Mouse (Mus musculus): ENCODE measurements around the gene Gm20683.

The Gm20683 gene

DNA sequence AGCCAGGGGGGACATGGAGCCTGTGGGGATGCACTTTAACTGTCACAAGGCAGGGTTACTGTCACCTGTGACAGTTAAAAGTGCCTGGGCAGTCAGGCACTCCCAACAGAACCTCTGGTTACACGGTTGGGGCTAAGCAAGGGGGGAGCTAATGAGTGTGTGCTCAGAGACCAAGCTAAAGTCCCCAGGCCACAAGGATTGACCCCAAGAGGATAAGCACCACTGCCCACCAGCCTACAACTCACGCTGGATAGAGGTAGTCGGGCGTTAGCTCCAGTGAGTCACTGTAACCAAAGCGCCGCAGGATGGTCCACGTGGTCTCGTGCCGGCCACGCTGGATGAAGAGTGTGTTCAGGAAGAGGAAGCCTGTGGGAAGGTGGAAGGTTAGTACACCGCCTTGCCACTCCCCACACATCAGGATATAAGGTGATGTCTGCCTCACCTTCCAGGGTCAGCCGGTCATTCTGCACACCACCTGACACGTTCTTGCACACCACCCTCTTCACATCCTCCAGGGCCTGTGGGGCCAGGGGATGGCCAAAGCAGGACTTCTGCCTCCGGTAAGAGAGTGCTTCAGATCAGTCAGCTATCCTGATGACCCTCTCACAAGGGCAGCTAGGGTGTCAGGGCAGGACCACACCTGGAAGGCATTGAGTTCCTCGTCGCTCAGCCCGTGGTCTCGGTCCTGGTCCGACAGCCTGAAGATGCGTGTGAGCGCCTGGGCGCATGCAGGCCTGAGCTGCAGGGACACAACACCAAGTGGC lies at the start of gene Gm20683:
Gm20683 (minus strand) TSS at position 647 of the 764 bp plus-strand sequence.
- DNase-seq = no peak

GRCm38 (mm10) chr17:25888837-25889236 lies 47.3 kb upstream of the Gm20683 start:
- DNase-seq = no peak

GRCm38 (mm10) chr17:25887467-25887866 lies 45.9 kb upstream of the Gm20683 start:
- DNase-seq = no peak

DNA sequence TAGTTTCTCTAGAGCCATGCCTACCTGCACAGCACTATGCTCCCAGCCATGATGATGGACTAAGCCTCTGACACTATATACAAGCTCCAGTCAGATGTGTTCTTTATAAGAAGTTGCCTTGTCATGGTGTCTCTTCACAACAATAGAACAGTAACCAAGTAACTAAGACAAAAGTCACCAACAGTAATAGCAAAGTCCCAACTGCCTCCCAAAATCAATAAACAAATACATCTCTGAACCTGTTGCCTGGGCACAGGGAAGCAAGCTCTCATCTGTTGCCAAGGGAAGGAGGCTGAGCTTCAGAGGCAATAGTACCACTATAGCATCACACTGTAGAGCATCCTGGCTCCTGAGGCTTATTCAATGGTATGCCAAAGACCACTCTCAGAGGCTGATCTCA lies 45.2 kb upstream of the Gm20683 start:
- DNase-seq = no peak

DNA sequence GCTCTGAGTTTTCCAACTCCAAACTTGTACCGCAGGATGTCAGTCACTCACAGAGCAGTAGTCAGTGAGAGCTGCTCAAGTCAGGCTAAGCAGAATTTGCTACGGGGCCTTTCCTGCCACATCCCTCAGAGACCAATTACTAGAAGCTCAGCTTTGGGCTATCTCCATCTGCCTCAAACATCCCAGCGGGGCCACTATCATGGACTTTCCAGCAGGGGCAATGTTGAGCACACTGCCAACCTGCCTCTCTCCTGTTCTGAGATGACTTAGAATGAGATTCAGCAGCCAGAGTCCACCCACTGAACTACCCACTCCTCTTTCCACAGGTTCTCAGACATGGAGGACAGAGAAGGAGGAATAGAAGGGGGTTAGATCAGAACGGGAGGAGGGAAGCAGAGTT lies 44.1 kb upstream of the Gm20683 start:
- no peak for DNase-seq

GRCm38 (mm10) chr17:25883824-25884223 lies 42.3 kb upstream of the Gm20683 start:
- no peak for DNase-seq

- DNase-seq = no peak
Measured at GRCm38 (mm10) chr17:25883268-25883667, 41.7 kb upstream of the Gm20683 start.

GRCm38 (mm10) chr17:25882306-25882705 lies 40.7 kb upstream of the Gm20683 start:
- DNase-seq = no peak

DNA sequence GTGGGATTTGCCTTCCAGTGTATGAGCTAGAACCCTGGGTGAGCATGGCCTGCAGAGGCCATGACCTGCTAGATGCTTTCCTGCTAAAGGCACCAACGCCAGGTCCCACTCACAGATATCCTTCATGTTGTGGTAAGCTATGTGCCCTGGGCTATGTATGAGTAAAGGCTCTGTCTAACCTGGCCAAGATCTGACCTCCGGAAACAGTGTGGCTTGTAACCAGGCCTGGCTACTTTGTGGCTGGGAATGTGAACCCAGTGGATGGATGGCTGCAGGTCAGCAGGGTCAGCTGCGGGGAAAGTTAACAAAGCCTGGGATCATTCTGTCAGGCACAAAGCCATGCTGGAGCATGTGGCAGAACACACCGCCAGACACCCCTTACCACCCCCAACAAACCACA lies 40.1 kb upstream of the Gm20683 start:
- no peak for DNase-seq

DNA sequence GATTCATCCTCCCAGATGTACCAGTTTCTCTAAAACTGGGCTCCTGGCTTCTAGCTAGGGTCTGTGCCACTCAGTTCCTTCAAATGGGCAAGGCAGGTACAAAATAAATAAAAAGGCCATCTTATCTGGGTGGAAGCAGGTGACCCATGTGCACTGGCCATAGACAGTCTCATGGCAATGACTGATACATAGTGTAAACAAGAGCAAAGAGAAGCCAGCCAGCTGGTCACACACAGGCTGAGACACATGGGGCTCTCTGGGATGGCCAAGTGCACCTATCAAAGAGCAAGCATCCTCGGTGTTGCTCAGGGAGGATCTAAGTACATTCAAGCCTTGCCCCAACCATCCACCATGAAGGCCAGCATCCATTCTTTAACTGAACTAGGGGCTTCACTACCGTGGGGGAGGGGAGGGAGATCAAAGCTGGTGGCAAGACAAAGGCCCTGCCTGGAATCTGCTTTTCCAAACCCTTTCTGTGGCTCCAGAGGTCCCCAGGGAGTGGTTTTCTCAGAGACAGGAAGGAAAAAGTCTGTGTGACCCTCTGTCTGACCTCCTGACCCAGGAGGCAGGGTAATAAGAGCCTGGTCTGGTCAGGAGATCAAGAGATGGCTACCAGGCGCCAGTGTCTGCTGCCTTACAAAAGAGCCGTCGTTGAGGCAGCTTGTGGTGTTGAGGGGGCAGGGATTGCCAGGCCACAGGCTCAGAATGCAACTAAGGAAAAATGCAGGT lies 39.5 kb upstream of the Gm20683 start:
- no peak for DNase-seq

- DNase-seq = no peak
Measured at GRCm38 (mm10) chr17:25880196-25880910, 38.8 kb upstream of the Gm20683 start, which contains the start of gene Wfikkn1. TSS of gene Wfikkn1 (minus strand) at chr17:25880858.

DNA sequence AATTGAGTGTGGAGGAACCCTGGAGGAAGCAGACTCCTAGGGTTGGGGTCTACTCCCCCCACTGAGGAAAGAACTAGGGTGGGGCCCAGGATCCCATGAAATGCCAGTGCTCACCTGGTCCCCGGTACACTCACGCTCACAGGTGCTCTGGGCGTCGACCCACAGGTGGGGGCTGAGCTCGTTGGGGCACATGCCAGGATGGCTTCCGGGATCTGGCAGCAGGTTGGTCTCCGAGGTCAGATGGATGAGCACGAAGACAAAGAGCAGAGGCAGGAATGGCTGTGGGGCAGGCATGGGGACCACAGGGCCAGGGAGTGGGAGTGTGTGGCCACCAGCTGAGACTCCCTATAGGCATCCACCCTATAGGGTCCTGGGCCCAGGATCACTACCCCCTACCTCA lies 38.2 kb upstream of the Gm20683 start:
- no peak for DNase-seq

DNA sequence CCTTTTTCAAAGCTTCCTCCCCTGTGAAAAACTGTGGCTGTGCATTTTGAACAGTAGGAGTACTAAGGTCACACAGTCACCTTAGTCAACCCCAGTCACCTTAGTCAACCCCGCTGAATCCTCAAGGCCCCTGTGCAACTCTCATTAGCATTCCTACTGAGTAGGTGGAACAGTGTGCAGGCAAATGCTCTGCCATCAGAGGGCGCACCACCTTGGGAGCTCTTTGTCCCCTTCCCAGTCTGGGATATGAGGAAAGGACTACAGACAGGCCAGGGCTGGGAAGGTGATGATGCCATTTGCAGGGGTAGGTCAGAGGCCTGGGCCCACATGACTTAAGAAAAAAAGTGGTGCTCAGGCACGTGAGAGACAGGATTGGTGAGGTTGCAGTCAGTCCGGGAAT lies 37.7 kb upstream of the Gm20683 start:
- peak in 1 of 2 experiments; percentile 24 for DNase-seq

DNA sequence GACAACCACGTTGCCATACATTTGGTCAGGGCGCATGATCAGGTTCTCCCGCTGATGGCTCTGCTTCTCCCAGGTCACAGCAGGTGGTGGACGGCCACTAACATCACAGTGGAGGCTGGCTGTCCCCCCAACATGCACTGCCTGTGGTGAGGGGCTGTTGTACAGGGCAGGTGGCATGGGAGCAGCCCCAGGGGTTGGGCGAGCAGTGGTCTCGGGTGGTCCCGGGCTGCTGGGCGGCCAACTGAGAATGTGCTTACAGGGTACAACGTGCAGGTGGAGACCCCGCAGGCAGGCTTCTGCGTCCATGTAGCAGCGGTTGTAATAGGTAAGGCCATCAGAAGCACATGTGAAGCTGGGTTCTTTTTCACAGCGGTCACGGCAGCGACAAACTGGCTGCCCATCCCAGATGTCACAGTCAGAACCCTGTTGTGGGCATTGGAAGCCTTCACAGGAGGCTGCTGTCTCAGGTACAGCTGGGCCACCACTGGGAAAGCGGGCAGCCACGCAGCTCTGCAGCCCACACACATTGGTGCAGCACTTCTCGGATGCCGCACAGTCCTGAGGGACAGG lies 37.1 kb upstream of the Gm20683 start:
- no peak for DNase-seq

- DNase-seq = no peak
Measured at GRCm38 (mm10) chr17:25877741-25878610, 36.4 kb upstream of the Gm20683 start.

- no peak for DNase-seq
Measured at GRCm38 (mm10) chr17:25877025-25877424, 35.5 kb upstream of the Gm20683 start.

DNA sequence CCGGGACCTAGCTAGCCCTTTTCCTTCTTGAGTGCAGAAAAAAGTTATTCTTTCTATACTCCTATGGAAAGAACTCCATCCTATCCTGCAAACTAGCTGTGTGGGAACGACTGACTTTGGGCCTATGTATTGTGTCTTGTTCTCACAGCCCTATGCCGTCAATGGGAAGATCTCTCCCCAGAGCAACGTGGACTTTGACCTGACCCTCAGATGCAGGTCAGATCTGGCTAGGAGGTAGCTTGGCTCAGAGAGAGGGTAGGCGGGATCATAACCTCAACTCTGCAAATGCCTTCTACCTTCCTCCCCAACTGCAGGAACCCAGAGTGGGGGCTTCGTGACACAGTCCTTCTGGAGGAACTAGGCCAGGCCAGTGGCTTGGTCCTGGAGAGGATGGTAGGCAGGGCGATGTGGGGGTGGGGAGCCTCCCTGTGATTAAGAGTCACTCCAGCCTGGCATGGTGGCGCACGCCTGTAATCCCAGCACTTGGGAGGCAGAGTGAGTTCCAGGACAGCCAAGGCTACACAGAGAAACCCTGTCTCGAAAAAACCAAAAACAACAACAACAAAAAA lies 34.9 kb upstream of the Gm20683 start:
- DNase-seq = no peak

DNA sequence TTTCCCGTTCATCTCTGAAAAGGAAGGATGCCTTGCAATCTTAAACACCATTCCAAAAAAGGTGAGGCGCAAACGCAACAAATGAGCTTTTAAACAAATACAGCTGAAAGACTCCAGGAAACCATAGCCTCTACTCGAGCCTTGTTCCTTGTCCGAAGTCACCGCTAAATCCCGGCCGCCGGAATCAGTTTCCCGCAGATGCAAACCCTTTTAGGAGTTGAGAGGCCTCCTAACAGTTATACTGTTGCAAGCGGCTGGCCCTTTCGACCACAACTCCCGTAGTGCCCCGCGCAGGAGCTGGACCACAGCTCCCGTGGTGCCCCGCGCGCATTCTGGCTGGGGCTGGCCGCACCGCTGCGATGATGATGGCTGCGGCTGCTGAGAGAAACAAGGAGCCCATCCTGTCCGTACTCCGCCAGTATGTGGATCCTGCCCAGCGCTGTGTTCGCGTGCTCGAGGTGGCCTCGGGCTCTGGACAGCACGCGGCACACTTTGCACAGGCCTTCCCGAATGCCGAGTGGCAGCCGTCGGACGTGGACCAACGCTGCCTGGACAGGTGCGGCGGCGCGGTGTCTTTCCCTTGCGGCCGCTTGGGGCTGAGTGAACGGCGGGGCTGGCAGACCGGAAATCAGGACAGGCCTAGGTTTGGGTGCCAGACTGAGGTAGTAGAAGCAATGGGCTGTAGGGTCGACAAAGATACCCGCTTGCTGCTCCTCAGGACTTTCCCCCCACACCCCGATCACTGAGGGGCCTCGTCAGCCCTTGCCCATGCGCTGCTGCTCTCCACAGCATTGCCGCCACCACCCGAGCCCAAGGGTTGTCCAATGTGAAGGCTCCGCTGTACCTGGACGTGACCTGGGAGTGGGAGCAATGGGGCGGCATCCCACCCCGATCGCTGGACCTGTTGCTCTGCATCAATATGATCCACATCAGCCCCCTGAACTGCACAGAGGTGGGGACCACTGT lies 33.9 kb upstream of the Gm20683 start:
- peak; percentile 79 to 86 for DNase-seq

DNA sequence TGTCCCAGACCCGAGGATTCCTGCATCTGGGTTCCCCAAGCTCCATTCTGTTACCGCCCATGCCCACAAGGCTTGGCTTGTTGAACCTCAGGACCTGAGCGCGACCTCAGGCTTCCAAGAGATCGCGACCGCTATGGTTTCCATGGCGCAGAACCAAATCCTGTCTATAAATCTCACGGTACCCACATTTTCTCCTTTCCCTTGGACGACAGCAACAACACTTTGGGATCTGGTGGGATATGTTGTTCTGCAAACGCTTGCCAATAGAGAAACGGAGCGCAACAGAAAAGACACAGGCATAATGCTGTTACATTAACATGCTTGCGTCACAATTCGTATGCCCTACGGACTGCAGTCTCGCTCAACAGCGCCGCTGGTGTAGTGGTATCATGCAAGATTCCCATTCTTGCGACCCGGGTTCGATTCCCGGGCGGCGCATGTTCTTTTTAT lies 33.2 kb upstream of the Gm20683 start, which contains the start of gene Mettl26:
Mettl26 (plus strand) TSS at position 354 of the 450 bp plus-strand sequence.
- DNase-seq = peak; percentile 87 to 97

GRCm38 (mm10) chr17:25874148-25874720 lies 32.7 kb upstream of the Gm20683 start:
- no peak for DNase-seq

All from spleen, adult 18-20 months (tissue).